Mouse (Mus musculus) heart, postnatal 0 days (tissue): ENCODE data around the gene Mgat1. TPM values are rescaled to one million over a fixed set of nuclear protein-coding genes. Genes with fewer than 3 reads are reported as not detected.

ENCODE experiments used
- ATAC-seq: fragments of 200-750 bp; cut with Nextera tagmentation; 2 replicates; pipeline ENCODE4 v1.8.0; 2017; ENCODE audit warnings: low read depth, moderate number of reproducible peaks, moderate library complexity; ENCODE audit not compliant: insufficient read depth
- DNase-seq: peaks from one replicate; pipeline ENCODE4 v3.0.0-alpha.2; 2016; ENCODE audit warnings: low spot score
- H3K27ac ChIP-seq: fragments of 300-500 bp; sonication (generic); 2 replicates; pipeline ENCODE4 v1.5.1; 2014; ENCODE audit warnings: low read depth, mild to moderate bottlenecking
- H3K27me3 ChIP-seq: fragments of 300-500 bp; sonication (generic); 2 replicates; pipeline ENCODE4 v1.6.1; 2014; ENCODE audit warnings: low read length, mixed read lengths; ENCODE audit not compliant: control insufficient read depth, insufficient read depth
- H3K36me3 ChIP-seq: fragments of 300-500 bp; sonication (generic); replicated peaks from 2 replicates; pipeline ENCODE4 v1.6.1; 2014; ENCODE audit warnings: low read length, mixed read lengths; ENCODE audit not compliant: control insufficient read depth, insufficient read depth
- H3K4me1 ChIP-seq: fragments of 300-500 bp; sonication (generic); 2 replicates; pipeline ENCODE4 v1.6.1; 2014; ENCODE audit warnings: antibody characterized with exemption; ENCODE audit not compliant: control insufficient read depth, insufficient read depth
- H3K4me2 ChIP-seq: fragments of 300-500 bp; sonication (generic); 2 replicates; pipeline ENCODE4 v1.6.1; 2014; ENCODE audit warnings: low read depth, mild to moderate bottlenecking, low read length, moderate library complexity
- H3K4me3 ChIP-seq: fragments of 300-500 bp; sonication (generic); 2 replicates; pipeline ENCODE4 v1.5.1; 2014; ENCODE audit warnings: low read depth, low read length
- H3K9ac ChIP-seq: fragments of 300-500 bp; sonication (generic); replicated peaks from 2 replicates; pipeline ENCODE4 v1.6.1; 2014; ENCODE audit warnings: low read depth, low read length, mixed read lengths
- H3K9me3 ChIP-seq: fragments of 300-500 bp; sonication (generic); replicated peaks from 2 replicates; pipeline ENCODE4 v1.6.1; 2016; ENCODE audit warnings: low read length; ENCODE audit not compliant: control insufficient read depth
- CTCF ChIP-seq: IDR thresholded peaks from 2 replicates; pipeline ENCODE4 v1.5.1; 2016; ENCODE audit warnings: antibody characterized with exemption, control low read depth, low read depth
- EP300 ChIP-seq: IDR thresholded peaks from 2 replicates; pipeline ENCODE4 v1.6.1; 2016; ENCODE audit warnings: antibody characterized with exemption, low read depth
- WGBS: fragments of 180-500 bp; shearing (Covaris S2); extraction: QIAGEN DNeasy Blood & Tissue Kit; methylation state at CpG from one replicate; pipeline ENCODE4 v1.1.7; 2014; 5-methylcytosine and 5-hydroxymethylcytosine counted together
- polyA plus RNA-seq: library from polyadenylated mRNA; unstranded; fragments of >200 nt; fragmentation: Nextera tagmentation; extraction: Ambion mirVana; gene quantifications from 2 replicates; pipeline ENCODE4 v1.2.1, GENCODE M21; 2015
- total RNA-seq: library from RNA; depleted of rRNA; stranded (reverse); fragments of >200 nt; gene quantifications from 2 replicates; pipeline ENCODE4 v1.2.3, GENCODE M21; 2014; ENCODE audit warnings: low replicate concordance

Gene Mgat1
- total and polyA plus RNA-seq, 2 experiments from 2014 or later = 45.7 to 163 TPM

GRCm38 (mm10) chr11:49207495-49207894, 36.5 kb upstream of the Mgat1 start:
- Histone ChIP-seq H3K9ac (no peak overlapping the region), H3K36me3 (peaks cover 9% of the 10 kb centered on the region; the same call in 1 of the 2 replicates), H3K9me3 (no peaks in the 10 kb centered on the region), H3K27me3 (no peaks in the 10 kb centered on the region), H3K4me1 (peaks cover 14% of the 10 kb centered on the region), H3K27ac (no peak overlapping the region), H3K4me2 (no peak overlapping the region), H3K4me3 (no peak overlapping the region)
- no peak for TF ChIP-seq CTCF
- TF ChIP-seq EP300 = no peak
- no peak for ATAC-seq
- 83% methylated on average over 1 of the region's 1 CpGs for WGBS
- DNase-seq = no peak

GRCm38 (mm10) chr11:49212577-49212976, 31.4 kb upstream of the Mgat1 start:
- H3K4me1 ChIP-seq = peaks cover 1% of the 10 kb centered on the region; the same call in 1 of the 2 replicates
- no peaks in the 10 kb centered on the region for H3K27me3 ChIP-seq
- TF ChIP-seq CTCF (no peak), EP300 (no peak)
- DNase-seq (no peak), ATAC-seq (no peak)
- no peak overlapping the region for H3K4me3 ChIP-seq
- no peak overlapping the region for H3K4me2 ChIP-seq
- H3K9me3 ChIP-seq = no peaks in the 10 kb centered on the region
- no peak overlapping the region for H3K9ac ChIP-seq
- H3K36me3 ChIP-seq = peaks cover 39% of the 10 kb centered on the region
- no peak overlapping the region for H3K27ac ChIP-seq

- Histone ChIP-seq H3K9me3 (no peaks in the 10 kb centered on the region), H3K9ac (no peak overlapping the region), H3K4me3 (no peak overlapping the region), H3K27me3 (no peaks in the 10 kb centered on the region), H3K4me2 (no peak overlapping the region), H3K36me3 (peaks cover 39% of the 10 kb centered on the region), H3K27ac (no peak overlapping the region), H3K4me1 (no peaks in the 10 kb centered on the region)
- no peak for ATAC-seq
- 84% methylated on average over 1 of the region's 1 CpGs for WGBS
- no peak for DNase-seq
- no peak for TF ChIP-seq EP300
- no peak for TF ChIP-seq CTCF
These were observed 30.5 kb upstream of the Mgat1 start for GRCm38 (mm10) chr11:49213505-49213904.

GRCm38 (mm10) chr11:49219271-49219670, 24.7 kb upstream of the Mgat1 start:
- no peak overlapping the region for H3K27ac ChIP-seq
- no peak for ATAC-seq
- 94% methylated on average over 2 of the region's 2 CpGs for WGBS

GRCm38 (mm10) chr11:49224455-49224854, 19.5 kb upstream of the Mgat1 start:
- no peak overlapping the region for H3K4me3 ChIP-seq
- ATAC-seq (no peak), DNase-seq (no peak)
- no peaks in the 10 kb centered on the region for H3K4me1 ChIP-seq
- H3K27ac ChIP-seq = no peak overlapping the region
- no peak overlapping the region for H3K9ac ChIP-seq
- WGBS = 72% methylated on average over 1 of the region's 1 CpGs
- no peak overlapping the region for H3K4me2 ChIP-seq
- TF ChIP-seq EP300 (no peak), CTCF (no peak)
- H3K27me3 ChIP-seq = no peaks in the 10 kb centered on the region
- H3K36me3 ChIP-seq = no peaks in the 10 kb centered on the region
- no peaks in the 10 kb centered on the region for H3K9me3 ChIP-seq

More at GRCm38 (mm10) chr11:49219271-49219670, 24.7 kb upstream of the Mgat1 start:
- no peak overlapping the region for H3K4me3 ChIP-seq
- H3K9me3 ChIP-seq = no peaks in the 10 kb centered on the region
- H3K36me3 ChIP-seq = peaks cover 34% of the 10 kb centered on the region
- no peaks in the 10 kb centered on the region for H3K4me1 ChIP-seq
- H3K27me3 ChIP-seq = no peaks in the 10 kb centered on the region
- H3K4me2 ChIP-seq = no peak overlapping the region
- H3K9ac ChIP-seq = no peak overlapping the region
- TF ChIP-seq EP300 (no peak), CTCF (no peak)
- no peak for DNase-seq

- ATAC-seq = no peak
- H3K4me2 ChIP-seq = no peak overlapping the region
These were observed 11.2 kb upstream of the Mgat1 start for GRCm38 (mm10) chr11:49232781-49233180.

More at GRCm38 (mm10) chr11:49232781-49233180, 11.2 kb upstream of the Mgat1 start:
- Histone ChIP-seq H3K4me3 (no peak overlapping the region), H3K4me1 (no peaks in the 10 kb centered on the region; the same call in 1 of the 2 replicates), H3K9ac (no peak overlapping the region), H3K27ac (no peak overlapping the region), H3K9me3 (no peaks in the 10 kb centered on the region), H3K36me3 (no peaks in the 10 kb centered on the region), H3K27me3 (no peaks in the 10 kb centered on the region)
- no peak for DNase-seq
- 68% methylated on average over 3 of the region's 3 CpGs for WGBS
- TF ChIP-seq EP300 (no peak), CTCF (no peak)
